Mouse (Mus musculus) intestine, embryonic 16.5 days (tissue): ENCODE results near the gene Chrna9. TPM values are rescaled to one million over a fixed set of nuclear protein-coding genes. Genes with fewer than 3 reads are reported as not detected.
A peak's percentile ranks its signal among the peaks of the same experiment; 100 is the strongest.

ENCODE experiments used
- ATAC-seq: fragments of 200-750 bp; cut with Nextera tagmentation; 2 replicates; pipeline ENCODE4 v1.8.0; 2017; ENCODE audit warnings: moderate TSS enrichment, moderate library complexity
- H3K27ac ChIP-seq: fragments of 300-500 bp; sonication (generic); 2 replicates; pipeline ENCODE4 v1.5.1; 2014; ENCODE audit warnings: mild to moderate bottlenecking, low read length
- H3K27me3 ChIP-seq: fragments of 300-500 bp; sonication (generic); replicated peaks from 2 replicates; pipeline ENCODE4 v1.6.1; 2014; ENCODE audit warnings: low read length, control low read depth, mixed read lengths; ENCODE audit not compliant: control insufficient read depth, insufficient read depth
- H3K36me3 ChIP-seq: fragments of 300-500 bp; sonication (generic); 2 replicates; pipeline ENCODE4 v1.6.1; 2014; ENCODE audit warnings: low read length, control low read depth; ENCODE audit not compliant: control insufficient read depth, insufficient read depth
- H3K4me1 ChIP-seq: fragments of 300-500 bp; sonication (generic); 2 replicates; pipeline ENCODE4 v1.6.1; 2014; ENCODE audit warnings: low read length, control low read depth, mixed read lengths; ENCODE audit not compliant: control insufficient read depth, insufficient read depth
- H3K4me2 ChIP-seq: fragments of 300-500 bp; sonication (generic); 2 replicates; pipeline ENCODE4 v1.6.1; 2014; ENCODE audit warnings: low read depth, low read length, control low read depth
- H3K4me3 ChIP-seq: fragments of 300-500 bp; sonication (generic); 2 replicates; pipeline ENCODE4 v1.5.1; 2014; ENCODE audit warnings: mild to moderate bottlenecking, low read length
- H3K9ac ChIP-seq: fragments of 300-500 bp; sonication (generic); 2 replicates; pipeline ENCODE4 v1.6.1; 2014; ENCODE audit warnings: low read depth, low read length
- H3K9me3 ChIP-seq: fragments of 300-500 bp; sonication (generic); 2 replicates; pipeline ENCODE4 v1.6.1; 2016; ENCODE audit warnings: low read length, control low read depth; ENCODE audit not compliant: control insufficient read depth
- WGBS: fragments of 180-500 bp; shearing (Covaris S2); extraction: QIAGEN DNeasy Blood & Tissue Kit; methylation state at CpG from one replicate; pipeline ENCODE4 v1.1.7; 2014; 5-methylcytosine and 5-hydroxymethylcytosine counted together
- polyA plus RNA-seq: library from polyadenylated mRNA; unstranded; fragments of >200 nt; fragmentation: Nextera tagmentation; extraction: Ambion mirVana; gene quantifications from 2 replicates; pipeline ENCODE4 v1.2.1, GENCODE M21; 2015

Gene Chrna9
- polyA plus RNA-seq, 1 experiment from 2014 or later, result not detected

DNA sequence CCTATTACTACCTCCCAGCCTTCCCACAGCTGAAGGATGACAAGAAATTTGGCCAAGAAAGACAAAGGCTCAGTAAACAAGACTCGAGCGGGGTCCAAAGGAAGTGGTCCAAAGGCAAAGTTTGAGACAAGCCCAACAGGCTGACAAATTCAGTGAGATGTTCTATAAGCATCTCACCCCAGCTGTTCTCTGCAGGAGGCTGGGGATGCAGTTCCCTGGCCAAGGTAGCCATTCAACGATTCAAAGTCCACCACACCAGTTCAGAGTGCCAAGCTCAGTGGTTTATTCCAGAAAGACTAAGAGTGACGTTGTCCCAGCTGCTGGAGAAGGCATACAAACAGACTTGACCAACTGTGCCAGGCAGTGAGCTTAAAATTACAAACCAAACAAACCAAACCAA, 4.5 kb upstream of the Chrna9 start:
- WGBS, result 70% methylated on average over 4 of the region's 4 CpGs
- H3K36me3 ChIP-seq, result no peaks in the 10 kb centered on the region
- H3K27ac ChIP-seq, result no peak overlapping the region
- no peaks in the 10 kb centered on the region for H3K4me1 ChIP-seq
- H3K9me3 ChIP-seq, result no peaks in the 10 kb centered on the region
- no peak for ATAC-seq
- no peak overlapping the region for H3K4me2 ChIP-seq
- no peak overlapping the region for H3K4me3 ChIP-seq
- no peak overlapping the region for H3K9ac ChIP-seq
- H3K27me3 ChIP-seq, result no peaks in the 10 kb centered on the region

DNA sequence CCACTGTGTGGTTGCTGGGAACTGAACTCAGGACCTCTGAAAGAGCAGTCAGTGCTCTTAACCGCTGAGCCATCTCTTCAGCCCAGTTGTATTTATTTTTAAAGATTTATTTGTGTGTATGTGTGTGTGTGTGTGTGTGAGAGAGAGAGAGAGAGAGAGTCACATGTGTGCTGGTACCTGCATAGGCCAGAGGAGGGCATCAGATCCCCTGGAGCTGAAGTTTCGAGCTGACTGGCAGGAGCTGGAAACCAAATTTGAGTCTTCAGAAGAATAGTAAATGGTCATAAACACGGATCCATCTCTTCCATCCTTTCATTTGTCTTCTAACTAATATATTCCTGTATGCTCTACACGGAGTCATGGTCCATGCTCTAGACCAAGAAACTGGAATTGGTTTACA, 1.5 kb upstream of the Chrna9 start:
- H3K4me2 ChIP-seq, result no peak overlapping the region
- no peaks in the 10 kb centered on the region for H3K27me3 ChIP-seq
- no peak overlapping the region for H3K9ac ChIP-seq
- H3K27ac ChIP-seq, result no peak overlapping the region
- no peak overlapping the region for H3K4me3 ChIP-seq
- H3K4me1 ChIP-seq, result no peaks in the 10 kb centered on the region
- no peaks in the 10 kb centered on the region for H3K36me3 ChIP-seq
- 88% methylated on average over 4 of the region's 4 CpGs for WGBS
- no peaks in the 10 kb centered on the region for H3K9me3 ChIP-seq
- no peak for ATAC-seq

DNA sequence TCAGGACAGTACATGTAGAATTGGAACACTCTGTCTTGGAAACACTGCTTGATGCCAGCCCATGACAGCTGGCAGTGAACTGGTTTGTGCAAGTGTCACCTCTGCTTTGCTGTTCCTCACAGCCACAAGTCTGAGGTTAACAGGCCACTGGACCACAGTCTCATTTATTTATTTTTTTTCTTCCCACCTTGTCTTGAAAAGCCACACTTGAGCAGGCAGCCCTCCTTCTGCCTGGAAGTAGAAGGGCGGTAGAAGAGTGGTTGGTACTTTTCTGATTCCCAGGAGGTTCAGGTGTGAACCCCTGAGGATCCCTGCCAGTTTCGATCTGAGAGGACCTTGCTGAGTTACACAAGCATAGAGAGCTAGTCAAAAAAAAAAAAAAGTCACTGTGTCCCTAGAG, 957 bp upstream of the Chrna9 start:
- Histone ChIP-seq H3K9me3 (no peaks in the 10 kb centered on the region), H3K27ac (no peak overlapping the region), H3K9ac (no peak overlapping the region), H3K4me1 (no peaks in the 10 kb centered on the region), H3K4me2 (no peak overlapping the region), H3K27me3 (no peaks in the 10 kb centered on the region), H3K36me3 (no peaks in the 10 kb centered on the region), H3K4me3 (no peak overlapping the region)
- no peak for ATAC-seq
- WGBS, result 91% methylated on average over 2 of the region's 2 CpGs

DNA sequence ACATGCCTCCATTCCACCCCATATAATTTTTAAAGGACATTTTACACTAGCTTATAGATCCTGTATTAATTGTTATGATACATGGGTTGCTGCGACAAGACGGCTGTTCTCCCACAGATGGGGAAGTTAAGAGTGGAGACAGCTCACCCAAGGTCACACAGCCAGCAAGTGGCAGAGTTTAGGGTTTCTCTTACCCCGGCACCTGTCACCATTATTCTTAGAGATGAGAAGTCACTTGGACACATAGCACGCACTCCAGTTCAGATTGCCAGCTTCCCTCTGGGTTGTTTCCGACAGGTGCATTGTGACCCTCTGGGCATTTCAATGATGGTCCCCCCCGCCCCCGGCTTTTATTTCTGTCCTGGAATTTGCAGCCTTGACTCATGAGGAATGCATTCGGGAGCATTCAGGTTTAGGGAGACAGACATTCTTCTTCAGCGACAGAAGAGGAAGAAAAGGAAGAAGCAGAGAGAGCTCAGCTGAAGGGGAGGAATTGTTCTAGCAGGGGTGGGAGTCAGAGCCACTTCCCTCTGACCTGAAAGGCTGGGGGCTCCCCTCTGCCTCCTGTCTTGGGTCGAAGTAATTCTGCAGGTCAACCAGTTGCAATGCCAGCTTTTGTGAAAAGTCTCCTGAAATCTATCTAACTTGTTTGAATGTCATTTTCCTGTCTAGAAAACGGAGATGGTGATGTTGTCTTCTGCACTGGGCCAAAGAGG, 2.4 kb downstream of the Chrna9 start:
- 66% methylated on average over 11 of the region's 11 CpGs for WGBS
- Histone ChIP-seq H3K27ac (no peak overlapping the region), H3K4me3 (no peak overlapping the region)

DNA sequence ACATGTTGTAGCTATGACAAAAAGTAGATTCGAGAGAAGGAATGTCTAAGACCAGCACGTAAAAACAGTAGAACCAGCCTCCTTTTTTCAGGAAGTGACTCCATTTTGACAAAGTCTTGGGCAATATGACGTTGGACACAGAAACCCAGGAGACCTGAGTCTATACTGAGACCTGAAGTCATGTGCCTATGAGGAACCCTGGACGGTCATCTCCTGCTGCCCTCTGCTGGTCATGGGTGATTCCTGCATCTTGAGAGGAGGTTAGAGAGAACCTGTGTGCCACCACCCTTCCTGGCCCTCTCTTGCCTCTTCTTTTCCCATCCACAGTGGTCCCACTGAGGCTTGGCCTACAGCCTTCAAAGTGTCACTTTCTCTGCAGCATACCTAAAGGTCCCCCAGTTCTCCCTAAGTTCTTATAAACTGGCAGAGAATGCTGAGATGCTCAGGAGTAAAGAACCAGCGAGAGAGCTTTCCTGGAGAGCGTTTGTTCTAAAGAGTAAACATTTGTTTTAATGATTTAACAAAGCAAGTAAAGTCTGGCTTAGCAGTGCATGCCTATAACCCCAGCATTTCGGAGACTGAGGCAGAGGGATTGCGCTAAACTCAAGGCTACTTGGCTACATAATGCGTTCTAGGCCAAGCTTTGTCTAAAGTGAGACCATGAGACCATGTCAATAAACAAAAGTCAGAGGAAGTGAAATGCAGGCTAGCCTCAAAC, 3.4 kb downstream of the Chrna9 start:
- peak; percentile 87 for ATAC-seq
- H3K27me3 ChIP-seq, result no peaks in the 10 kb centered on the region
- H3K4me3 ChIP-seq, result no peak overlapping the region
- H3K4me1 ChIP-seq, result no peaks in the 10 kb centered on the region
- no peak overlapping the region for H3K4me2 ChIP-seq
- no peaks in the 10 kb centered on the region for H3K36me3 ChIP-seq
- H3K9me3 ChIP-seq, result no peaks in the 10 kb centered on the region
- H3K9ac ChIP-seq, result no peak overlapping the region
- 54% methylated on average over 9 of the region's 9 CpGs for WGBS
- H3K27ac ChIP-seq, result no peak overlapping the region

More for the DNA sequence above, 2.4 kb downstream of the Chrna9 start:
- Histone ChIP-seq H3K4me1 (no peaks in the 10 kb centered on the region), H3K4me2 (no peak overlapping the region), H3K27me3 (no peaks in the 10 kb centered on the region), H3K36me3 (no peaks in the 10 kb centered on the region), H3K9ac (no peak overlapping the region), H3K9me3 (no peaks in the 10 kb centered on the region)
- ATAC-seq, result no peak

DNA sequence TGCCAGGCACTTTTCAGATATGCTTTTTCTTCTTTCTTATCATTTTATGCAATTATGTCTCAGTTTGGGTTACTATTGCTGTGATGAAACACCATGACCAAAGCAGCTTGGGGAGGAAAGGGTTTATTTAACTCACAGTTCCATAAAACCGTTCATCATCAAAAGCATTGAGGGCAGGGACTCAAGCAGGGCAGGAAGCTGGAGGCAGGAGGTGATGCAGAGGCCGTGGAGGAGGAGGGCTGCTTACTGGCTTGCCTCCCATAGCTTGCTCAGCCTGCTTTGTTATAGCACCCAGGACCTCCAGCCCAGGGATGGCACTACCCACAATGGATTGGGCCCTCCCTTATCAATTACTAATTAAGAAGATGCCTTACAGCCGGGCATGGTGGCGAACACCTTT, 6.4 kb downstream of the Chrna9 start:
- WGBS, result 58% methylated on average over 4 of the region's 4 CpGs
- Histone ChIP-seq H3K27me3 (no peaks in the 10 kb centered on the region), H3K36me3 (no peaks in the 10 kb centered on the region), H3K27ac (no peak overlapping the region), H3K4me2 (no peak overlapping the region), H3K9me3 (no peaks in the 10 kb centered on the region), H3K9ac (no peak overlapping the region), H3K4me3 (no peak overlapping the region), H3K4me1 (no peaks in the 10 kb centered on the region)
- ATAC-seq, result no peak

DNA sequence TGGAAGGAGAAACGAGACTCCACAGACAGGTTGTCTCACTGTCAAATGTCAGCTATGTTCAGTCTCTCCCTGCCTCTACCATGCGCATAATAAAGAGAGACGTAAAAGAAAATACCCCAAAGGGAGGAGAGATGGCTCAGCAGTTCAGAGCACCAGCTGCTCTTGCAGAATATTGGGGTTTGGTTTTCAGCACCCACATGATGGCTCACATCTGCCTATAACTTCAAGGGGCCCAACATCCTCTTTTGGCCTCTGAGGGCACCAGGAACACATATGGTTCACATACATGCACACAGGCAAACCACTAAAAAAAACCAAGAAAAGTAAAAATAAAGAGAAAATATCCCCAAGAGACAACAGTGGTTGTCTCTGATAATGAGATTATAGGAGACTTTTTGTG, 15.1 kb downstream of the Chrna9 start:
- Histone ChIP-seq H3K4me1 (0 out of 2 replicates have a peak, but pooled peaks cover 6% of the 10 kb centered on the region), H3K9me3 (no peaks in the 10 kb centered on the region), H3K27me3 (no peaks in the 10 kb centered on the region), H3K4me3 (no peak overlapping the region), H3K36me3 (no peaks in the 10 kb centered on the region), H3K9ac (no peak overlapping the region), H3K27ac (no peak overlapping the region), H3K4me2 (no peak overlapping the region)
- 72% methylated on average over 3 of the region's 3 CpGs for WGBS
- ATAC-seq, result no peak

DNA sequence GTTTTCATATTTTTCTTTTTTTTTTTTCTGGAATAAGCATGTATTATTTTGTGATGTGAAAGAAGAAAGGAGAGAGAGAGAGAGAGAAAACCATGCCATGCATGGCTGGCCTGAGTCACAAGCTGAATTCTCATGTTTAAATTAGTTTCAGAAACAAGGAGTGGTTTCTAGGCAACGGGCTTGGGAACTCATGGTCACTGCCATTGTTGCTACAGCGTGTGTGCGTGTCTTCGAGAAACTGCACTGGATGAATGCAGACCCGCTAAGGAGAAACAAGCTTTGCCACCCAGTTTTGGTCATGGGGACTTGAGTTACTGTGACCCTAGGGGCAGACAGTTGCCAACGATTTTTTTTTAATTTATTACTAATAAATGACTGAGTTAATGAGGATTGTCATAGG, 15.5 kb downstream of the Chrna9 start:
- Histone ChIP-seq H3K9ac (no peak overlapping the region), H3K4me2 (no peak overlapping the region), H3K27me3 (no peaks in the 10 kb centered on the region), H3K4me1 (0 out of 2 replicates have a peak, but pooled peaks cover 6% of the 10 kb centered on the region), H3K36me3 (no peaks in the 10 kb centered on the region), H3K4me3 (no peak overlapping the region), H3K27ac (no peak overlapping the region), H3K9me3 (no peaks in the 10 kb centered on the region)
- peak; percentile 49; the same call in 1 of the 2 replicates for ATAC-seq
- 39% methylated on average over 6 of the region's 6 CpGs for WGBS

DNA sequence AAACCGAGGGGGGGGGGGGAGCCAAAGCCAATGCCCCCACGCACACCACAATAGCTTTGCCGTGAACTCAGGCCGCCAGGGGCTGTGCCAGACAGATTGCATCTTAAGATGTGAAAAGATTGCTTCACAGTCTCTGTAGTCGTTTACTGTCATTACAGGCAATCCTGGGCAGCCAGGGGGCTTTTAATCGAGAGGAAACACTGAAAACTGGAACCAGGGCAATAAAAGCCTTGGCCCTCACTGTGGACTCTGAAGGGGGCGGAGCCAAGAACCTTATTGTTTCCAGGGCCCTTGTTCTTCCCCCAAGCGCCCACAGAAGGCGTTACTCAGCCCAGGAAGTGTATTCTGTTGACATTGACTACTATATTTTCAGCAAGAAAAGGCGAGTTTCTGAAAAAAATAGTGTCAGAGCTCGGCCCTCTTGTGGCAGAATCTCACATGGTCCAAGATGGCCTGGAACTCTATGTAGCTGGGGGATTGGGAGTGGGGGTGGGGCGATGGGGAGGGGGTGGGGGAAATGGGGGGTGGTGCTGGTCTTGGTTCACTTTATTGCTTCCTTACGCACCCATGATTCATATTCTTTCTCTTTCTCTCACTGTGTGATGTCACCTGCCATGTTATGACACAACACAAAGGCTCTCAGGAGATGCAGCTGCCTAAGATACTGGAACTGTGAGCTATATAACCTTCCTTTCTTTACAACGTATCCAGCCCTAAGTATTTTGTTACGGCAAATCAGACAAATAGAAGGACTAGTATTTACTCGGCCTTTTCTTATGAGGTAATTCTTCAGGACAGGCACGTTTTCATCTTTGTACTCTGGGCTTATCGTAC, 16.2 kb downstream of the Chrna9 start:
- no peak overlapping the region for H3K4me2 ChIP-seq
- 67% methylated on average over 18 of the region's 18 CpGs for WGBS
- ATAC-seq, result peak; percentile 50

More for the DNA sequence above, 16.2 kb downstream of the Chrna9 start:
- Histone ChIP-seq H3K4me3 (no peak overlapping the region), H3K9ac (no peak overlapping the region), H3K36me3 (no peaks in the 10 kb centered on the region), H3K27ac (no peak overlapping the region), H3K9me3 (no peaks in the 10 kb centered on the region), H3K4me1 (0 out of 2 replicates have a peak, but pooled peaks cover 6% of the 10 kb centered on the region), H3K27me3 (no peaks in the 10 kb centered on the region)
